Mouse (Mus musculus) left cerebral cortex, adult 11 months (tissue): ENCODE results near the gene Mylk.
"Not testable (repeated sequence)": the region's sequence is repeated elsewhere in the genome, so short reads cannot be mapped to it uniquely, and the experiment has no call there.

ENCODE experiments used
- DNase-seq: peaks from one replicate; pipeline ENCODE4 v3.0.0; 2022; ENCODE audit warnings: low spot score

The Mylk gene

DNA sequence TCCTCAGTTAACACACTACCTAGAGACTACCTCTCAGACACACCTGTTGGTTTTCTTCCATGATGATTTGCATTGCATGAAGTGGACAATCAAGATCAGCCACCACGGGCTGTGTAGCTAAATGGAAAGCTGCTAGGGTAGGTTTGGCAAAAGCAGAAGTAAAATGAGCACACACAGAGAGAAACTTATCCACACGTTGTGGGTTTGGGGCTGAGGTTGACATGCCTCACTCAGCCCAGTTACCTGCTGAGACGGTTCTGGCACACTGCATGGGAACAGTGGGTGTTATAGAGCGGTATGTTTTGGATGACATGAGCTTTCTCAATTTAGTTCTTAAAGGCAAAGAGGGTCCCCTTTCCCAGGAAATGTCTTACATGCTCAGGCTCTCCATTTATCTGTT, 25.1 kb downstream of the Mylk start:
- DNase-seq, result no peak

DNA sequence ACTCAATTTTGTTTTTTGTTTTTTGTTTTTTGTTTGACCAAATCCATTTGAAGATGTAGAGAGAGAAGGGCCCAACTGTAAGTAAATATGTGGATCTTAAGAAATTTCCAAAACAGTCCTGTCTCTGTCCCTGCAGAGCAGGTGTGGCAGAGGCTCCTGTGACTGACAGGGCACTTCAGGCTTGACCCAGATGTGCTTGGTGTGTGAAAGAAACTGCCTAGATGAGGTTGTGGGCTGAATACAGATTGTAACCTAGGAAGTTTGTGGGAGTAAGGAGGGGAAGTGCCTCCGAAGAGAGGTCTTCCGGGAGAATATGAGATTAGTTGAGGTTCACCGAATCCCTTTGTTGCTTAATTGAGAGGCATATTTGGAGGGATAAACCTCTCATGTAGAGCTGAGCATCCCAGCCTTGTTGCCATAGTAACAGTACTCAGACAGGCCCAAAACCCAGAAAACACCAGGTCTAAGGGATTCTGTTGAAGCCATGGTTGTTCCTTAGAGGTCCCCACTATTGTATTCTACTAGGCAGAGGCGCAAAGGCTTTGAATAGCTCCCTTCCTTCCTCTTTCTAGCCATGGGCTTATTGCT, 27.5 kb downstream of the Mylk start:
- no peak for DNase-seq

DNA sequence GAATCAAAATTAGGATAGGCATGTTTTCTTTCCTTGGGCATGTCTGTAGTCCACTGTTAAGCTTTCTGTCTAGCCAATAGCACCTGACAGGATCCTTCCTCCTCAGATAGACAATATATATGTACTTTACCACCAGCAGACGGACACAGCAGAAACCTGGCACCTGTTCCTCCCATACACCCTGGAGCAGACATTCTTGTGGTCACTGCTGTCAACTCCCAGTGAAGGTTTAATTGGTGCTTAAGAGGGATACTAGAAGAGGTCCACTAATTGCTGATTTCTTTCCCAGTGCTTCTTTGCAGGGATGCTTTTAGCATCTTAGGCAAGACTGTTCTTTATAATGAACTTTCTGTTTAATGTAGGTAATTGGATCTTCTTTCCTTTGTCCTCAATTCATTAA, 37.4 kb downstream of the Mylk start:
- no peak for DNase-seq

DNA sequence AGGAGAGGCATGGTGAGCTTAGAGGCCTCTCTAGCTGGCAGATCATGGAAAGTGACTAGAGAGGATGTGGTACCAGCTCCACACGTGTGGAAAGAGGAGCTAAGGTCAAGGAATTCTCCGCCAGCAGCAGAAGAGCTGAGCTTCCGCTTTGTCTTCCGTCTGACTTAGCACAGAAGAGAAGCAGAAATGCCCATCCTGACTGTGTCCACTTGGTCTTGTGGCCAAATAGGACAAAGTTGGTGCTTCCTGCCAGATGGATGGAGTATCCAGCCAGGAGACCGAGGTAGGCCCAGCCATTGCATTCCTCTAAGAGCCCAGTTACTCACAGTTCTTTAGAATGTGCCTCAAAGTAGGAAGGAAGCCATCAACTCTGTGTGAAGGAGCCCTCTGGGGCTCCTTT, 38.5 kb downstream of the Mylk start:
- DNase-seq, result no peak

DNA sequence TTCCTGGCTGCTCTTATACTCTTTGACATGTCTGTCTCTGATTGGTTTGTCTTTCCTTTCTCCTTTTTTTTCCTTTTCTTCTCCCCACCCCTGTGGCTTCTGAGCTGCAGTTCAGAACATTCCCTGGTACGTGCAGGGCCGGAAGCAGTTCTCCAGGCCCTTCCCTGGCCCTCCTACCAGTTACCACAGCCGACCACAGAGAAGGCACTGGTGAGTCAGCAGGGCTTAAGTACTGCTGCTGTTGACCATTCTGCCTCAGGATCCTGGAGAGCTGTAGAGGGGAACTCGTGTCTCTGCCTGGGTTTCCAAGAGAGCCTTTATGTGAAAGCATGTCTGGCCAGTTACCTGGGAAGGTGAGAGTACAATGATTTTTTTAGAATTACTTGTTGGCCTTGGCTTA, 39.7 kb downstream of the Mylk start:
- DNase-seq, result no peak

DNA sequence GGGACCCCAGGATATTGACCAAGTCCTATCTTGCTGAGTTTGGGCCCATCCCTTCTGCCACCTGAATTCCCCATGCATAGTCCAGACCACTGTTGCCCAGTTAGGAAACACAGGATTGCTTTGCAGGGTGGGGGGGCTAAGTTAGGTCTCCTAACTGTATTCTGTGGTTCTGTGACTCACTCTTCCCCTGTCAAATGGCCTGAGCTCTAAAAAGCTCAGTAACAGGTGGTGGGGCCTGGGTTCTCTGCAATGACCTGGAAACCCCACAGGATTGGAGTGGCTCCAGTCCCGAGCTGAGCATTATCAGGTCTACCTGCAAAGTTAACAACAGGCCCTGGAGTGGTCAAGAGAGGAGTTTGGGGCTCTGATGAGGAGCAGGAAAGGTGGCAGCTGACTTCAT, 47.5 kb downstream of the Mylk start:
- no peak for DNase-seq

DNA sequence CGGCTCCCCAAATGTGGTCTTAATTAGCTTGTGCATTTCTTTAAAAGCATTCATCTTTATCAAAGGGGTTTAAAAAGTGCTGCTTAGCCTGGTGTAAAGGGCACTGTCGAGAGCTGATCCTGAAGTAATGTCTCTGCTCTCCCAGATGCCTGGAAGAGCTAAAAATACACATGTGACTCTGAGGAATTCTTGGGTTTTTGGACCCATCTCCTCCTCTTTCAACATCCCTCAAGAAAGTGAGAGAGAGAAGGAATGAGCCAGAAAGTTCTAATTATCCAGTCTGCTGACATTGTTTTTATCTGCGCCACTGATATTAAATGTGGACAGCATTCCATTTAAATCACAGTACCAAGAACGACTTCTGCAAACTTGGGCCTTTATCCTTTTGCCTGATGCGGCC, 48.0 kb downstream of the Mylk start:
- no peak for DNase-seq

DNA sequence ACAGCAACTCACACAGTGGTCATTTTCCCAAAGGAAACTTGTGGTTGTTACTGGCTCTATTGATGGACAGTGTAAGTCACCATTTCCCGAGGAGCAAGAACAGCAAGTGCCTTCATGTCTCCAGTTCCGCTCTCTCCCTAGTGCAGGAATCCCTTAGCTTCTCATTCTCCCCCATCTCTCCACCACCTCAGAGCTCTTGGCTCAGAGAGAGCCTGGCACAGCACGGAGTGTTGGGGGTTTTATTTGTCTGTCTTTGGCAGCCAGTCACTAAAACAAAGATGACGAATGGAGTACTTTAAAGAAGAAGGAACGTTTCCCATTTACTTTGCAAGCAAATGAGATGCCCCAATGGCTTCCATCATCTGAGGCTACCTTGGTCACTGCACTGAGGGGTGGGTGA, 56.2 kb downstream of the Mylk start:
- no peak for DNase-seq

DNA sequence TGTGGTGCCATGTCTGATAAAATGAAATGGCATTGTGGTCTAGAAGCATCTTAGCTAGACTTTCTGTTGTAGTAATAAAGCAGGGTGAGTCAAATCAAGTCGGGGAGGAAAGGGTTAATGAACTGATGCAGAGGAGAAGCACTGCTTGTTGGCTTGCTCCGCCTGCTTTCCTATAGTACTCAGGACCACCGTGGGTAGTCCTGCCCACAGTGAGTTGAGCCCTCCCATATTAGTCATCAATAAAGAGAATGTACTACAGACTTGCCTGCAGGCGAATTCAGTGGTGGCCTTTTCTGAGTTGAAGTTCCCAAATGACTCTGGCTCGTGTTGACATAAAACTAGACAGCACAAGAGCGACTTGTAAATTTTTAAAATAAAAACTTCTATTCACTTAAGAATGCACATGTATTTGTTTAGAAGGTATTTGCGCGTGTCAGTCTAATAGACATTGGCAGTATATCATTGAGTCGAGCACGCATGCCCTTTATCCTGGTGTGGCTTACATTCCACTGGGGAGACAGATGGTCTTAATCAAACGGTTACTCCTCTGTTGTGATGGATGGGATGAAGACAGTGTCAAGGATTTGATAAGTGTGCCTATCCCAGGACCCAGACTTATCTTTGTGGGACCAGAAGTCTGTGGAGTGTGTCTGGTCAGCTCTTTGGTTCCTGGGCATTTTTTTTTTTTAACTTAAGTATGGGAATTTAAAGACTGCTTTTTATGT, 59.4 kb downstream of the Mylk start:
- DNase-seq, result no peak

DNA sequence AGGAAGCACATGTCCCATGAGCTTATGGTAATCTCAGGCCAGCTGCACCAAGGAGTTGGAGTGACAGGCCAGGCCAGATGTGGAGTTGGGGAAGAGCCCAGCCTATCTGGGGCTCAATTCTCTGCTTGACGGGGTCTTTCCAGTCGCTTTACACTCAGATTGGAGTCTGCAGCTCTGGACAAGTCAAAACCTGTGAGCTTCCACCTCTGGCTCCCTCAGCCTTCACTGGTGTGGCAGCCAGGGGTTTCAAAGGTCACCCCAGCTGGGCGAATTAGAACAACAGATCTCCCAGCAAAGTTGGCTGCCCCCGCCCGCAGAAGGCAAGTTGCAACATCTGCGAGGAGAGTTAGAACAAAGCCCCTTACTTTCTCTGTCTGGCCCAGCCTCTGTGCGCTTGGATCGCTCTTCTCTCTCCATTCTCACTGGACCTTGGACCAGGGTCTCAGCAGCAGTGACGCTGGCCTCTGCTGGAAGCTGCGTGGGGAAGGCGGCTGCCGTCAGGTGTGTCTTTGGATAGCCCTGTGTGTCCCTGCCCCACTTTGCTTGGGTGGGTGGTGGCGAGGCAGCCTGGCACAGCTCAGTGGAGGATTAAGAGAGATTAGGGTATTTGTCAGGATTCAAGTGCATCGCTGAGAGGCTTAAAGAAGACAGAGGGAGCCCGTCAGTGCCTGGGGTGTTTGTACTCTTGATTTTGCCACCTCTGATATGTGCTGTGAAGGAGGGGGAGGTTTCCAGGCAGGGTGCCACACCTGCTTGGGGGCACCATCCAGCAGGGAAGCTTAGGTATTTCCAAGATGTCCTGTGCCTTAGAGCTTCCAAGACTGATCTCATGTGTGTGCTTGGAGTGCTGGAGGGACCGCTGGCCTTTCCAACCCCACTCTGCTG, 62.1 kb downstream of the Mylk start:
- DNase-seq, result no peak

DNA sequence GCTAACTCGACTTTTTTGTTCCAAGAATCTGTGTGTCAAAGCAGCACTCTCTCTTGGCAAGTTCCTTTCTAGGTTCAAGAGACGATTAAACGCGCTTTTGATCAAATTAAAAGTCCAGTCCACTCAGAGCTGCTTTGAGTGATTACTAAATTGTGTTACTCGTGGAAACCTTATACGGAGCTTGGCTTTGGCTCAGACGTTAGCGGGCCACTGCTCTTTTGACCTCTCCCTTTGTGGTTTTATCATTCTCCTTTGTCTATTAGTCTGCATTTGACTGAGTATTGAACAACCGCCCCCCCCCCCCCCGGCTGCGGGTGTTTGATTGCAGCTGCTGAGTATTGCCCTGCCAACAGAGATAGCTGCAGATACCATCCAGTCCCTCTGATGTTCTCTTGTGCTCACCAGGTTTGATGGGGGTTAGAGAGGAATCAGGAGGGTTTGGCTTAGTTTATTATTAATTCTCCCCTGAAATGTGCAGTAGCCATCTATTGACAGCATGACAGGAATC, 62.8 kb downstream of the Mylk start:
- DNase-seq, result no peak

DNA sequence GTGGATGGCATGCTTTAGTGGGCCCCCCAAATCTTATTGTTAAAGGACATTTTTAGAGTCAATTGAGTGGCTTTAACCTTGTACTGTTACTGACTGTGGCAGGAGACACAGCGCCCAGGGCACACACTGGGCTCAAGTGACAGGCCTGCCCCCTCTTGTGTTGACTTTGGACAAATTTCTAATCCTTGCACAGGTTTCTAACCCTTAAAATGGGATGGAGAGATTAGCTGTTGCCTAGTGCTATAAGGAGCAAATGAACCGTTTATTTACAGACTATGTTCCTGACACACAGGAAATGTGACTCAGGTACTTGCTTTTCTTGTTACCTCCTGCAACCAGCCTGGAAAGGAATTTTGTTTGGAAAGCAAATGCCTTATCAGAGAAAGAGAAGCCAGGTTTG, 67.2 kb downstream of the Mylk start:
- no peak for DNase-seq

DNA sequence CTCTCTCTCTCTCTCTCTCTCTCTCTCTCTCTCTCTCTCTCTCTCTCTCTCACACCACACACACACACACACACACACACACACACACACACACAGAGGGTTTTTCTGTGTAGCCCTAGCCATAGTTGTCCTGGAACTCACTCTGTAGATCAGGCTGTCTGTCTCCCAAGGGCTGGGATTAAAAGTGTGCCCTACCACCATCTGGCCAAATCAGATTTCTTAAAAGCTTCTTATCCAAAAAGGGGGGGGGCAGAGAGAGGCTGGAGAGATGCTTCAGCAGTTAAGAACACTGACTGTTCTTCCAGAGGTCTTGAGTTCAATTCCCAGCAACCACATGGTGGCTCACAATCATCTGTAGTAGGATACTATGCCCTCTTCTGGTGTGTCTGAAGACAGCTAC, 68.2 kb downstream of the Mylk start:
- not testable (repeated sequence) for DNase-seq

DNA sequence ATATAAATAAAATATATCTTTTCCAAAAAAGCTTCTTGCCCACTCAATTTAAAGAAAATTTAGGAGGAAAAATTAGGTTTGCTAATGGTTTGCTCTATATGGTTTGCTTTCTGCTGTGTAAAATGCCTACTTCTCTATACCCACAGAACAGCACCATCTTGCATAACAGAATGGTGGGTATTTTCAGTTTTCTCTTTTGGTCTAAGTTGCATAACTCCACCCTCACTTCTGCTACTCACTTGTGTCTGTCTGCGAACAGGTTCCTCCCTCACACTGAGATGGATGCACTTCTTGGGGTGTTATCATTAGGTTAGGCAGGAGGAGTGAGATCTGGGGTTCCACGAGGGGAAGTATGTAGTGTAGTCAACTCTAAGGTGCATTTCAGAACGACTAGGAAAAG, 68.6 kb downstream of the Mylk start:
- DNase-seq, result no peak

DNA sequence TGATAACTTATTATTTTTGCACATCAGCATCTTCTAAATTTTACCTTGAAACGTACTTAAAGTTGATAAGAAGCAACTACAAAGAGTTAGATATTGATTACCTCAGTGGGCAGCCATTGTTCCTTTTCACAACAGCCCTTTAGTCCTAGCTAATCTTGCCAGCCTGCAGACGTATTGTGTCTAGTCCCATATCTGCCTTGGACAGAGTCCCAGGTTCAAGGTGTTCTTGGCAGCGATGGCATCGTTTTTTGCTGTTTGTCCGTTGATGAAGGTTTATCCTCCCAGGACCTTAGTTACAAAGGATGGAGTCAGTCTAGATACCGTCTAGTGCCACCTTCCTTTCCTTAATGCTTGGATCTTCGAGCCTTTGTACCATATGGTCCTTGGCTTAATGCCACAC, 69.6 kb downstream of the Mylk start:
- DNase-seq, result no peak

DNA sequence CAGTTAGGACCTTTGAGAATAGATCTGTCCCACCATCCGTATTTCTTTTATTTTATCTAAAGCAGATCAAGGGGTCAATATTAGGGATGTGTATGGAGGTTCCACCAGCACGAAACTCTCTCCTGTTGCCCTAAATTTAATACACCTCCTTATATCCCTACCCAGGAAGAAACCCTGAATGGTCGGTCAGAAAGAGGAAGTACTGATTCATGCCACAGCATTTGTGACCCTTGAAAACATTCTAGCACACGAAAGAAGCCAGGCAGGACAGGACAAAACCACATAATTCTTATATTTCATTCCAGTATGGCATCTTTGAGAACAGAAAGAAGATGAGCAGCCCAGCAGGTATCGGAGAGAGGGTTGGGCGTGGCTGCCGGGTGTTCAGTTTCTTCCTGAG, 71.5 kb downstream of the Mylk start:
- DNase-seq, result no peak

DNA sequence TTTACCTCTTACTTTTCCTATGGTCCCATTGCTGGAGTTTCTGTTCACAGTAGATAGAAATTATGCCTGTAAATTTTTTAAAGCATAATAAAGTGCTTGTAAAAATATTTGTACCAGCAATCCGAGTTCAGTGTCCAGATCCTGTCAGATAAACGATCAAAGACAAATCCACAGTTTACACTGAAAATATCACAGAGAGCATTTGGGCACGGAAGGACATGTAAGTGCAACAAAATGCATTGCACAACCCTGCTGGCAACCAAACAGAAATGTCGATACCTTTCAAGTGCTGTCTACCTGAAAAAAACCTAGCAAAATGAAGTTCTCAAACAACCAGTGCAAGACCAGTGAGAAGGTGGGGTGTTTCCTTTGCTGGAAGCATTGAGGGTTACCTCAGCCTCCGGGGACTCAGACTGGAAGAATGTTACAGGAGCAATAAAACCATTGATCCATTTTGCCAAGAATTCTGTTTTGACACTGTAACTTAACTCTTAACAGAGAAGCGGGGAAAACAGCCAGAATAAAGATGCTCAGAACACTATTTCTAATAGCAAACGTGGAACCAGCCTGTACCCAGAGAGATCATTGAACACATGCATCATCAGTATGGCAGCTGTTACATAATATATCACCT, 80.2 kb downstream of the Mylk start:
- DNase-seq, result no peak

DNA sequence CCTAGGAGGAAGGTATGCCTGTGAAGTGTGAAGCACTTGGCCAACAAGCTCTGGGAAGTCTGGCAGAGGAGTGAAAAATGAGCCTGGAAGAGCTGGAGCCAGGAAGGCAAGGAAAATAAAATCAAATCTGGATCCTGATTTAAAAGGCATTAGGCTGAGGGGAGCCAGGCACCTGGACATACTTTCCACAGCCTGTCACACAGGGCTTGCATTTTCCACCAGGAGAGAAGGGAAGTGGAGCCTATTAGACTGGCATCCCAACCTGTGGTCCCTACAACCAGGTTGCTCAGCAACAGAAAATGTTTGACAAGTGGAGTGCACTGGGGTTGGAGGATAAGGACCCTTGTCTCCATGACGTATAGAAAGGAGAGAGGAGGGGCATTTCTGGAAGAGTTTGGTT, 89.5 kb downstream of the Mylk start:
- DNase-seq, result no peak

DNA sequence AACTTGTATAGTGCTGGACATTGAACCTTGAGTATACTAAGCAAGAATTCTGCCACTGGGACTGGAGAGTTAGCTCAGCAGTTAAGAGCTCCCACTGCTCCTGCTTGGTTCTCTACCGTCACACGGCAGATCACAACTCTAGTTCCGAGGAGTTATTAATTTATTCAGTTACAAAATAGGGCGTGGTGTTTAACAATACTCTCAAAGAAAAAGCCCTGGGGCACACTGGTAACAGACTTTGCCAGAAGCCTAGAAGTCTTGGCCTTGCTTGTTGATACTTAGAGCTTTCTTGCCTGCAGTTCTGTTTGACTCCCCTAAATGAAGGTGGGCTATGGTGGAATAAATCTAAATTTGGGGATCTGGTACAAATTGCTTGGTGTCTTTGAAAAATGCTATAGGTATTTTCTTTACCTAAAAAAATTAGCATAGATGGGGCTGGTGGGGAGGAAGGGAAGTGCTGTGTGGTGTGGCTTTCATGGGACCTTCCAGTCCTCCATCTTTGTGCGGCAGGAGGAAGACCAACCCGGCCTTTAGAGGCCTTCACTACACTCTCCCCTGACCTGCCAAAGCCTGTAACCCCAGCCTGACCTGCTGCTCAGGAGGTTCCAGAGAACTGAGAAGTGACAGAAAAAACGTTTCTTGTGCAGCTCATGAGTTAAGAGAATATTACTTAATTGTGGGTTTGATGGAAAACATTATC, 94.1 kb downstream of the Mylk start:
- DNase-seq, result no peak

DNA sequence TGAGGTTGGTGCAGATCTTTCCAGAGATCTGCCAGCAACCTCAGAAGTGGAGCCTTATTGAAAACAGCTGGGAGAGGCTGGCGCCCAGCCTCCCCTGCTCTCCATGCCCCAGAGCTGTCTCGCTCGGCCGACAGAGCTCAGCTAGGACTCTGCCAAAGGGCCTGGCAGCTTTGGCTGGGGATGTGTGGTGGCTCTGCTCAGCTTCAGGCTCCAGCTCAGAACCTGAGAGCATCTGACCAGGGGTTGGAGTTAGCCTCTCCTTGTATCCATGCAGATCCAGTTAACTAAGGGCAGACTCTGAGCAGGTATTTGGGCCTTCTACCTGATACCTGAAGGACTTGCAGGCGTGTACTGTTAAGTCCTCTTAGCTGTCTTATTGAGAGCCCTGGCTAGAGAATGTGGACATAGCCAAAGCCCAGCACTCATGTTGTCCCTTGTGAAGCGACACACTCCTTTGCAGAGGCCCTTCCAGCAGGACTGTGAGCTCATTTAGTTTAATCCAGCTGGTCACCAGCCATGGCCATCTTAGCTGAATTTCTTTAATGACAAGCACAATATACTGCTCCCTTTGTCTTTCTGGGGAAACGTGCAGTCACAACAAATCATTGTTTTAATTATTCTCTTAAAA, 94.8 kb downstream of the Mylk start:
- DNase-seq, result no peak

DNA sequence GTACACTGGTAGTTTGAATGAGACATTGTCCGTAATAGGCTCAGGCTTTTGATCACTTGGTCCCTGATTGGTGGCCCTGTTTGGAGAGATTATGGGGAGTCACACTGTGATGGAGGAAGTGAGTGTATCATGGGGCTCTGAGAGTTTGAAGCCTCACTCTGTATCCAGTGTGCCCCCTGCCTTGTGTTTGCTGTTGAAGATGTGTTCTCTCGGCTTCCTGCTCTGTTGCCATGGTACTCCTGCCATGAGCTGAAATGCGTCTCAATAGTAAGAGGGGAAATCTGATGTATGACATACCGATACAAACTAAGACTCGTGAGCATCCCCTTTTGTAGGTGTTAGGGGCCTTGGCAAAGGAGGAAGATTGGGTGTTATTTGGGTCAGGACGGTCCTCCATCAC, 99.8 kb downstream of the Mylk start:
- no peak for DNase-seq

DNA sequence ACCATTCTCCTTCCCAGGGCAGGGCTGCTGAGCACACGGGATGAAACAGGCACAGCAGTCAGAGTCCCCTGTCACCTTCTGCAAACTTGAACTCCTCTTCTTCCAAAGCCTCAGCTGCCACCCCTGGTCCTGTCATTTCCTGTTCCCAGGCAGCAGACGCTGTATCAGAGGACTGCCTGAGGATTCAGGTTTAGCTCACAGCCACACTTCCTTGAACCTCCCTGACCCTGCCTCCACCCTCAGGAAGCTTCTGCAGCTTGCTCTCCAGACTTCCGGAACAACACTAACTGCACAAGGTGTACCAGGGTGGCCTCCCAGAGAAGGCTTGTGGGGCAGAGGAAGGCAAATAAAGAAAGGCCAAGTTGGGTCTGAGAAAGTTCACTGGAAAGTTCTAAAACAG, 102.6 kb downstream of the Mylk start:
- no peak for DNase-seq
